Mouse (Mus musculus): ENCODE data around the gene Taf5. TPM values are rescaled to one million over a fixed set of nuclear protein-coding genes. Genes with fewer than 3 reads are reported as not detected.

Taf5 gene
- polyA plus RNA-seq, 1 experiment from 2014 or later, result 7.8 TPM

DNA sequence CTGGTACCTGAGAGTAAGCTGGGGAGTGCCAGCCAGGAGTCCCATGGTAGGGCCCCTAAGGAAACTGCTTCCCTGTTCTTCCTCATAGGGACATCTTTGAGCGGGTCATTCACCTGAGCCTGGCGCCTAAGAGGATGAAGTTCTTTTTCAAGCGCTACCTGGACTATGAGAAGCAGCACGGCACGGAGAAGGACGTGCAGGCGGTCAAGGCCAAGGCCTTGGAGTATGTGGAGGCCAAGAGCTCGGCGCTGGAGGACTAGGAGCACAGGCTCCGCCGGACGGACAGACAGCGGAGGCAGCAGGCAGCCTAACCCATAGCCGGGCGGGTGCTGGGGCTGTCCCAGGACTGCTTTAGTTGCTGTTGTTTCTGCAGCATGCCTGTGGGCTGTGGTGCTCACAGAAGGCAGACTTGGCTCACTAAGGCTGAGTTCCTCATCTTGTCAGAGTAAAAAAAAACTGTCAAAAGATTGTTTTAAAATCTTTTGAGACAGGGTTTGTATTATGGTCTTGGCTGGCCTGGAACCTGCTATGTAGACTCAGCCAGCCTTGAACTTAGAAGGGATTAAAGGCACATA is 63.1 kb downstream of the Taf5 start:
- ATAC-seq (replicated peaks), result no peak
- 95% methylated on average over 15 of the region's 15 CpGs for WGBS
- H3K4me3 ChIP-seq, result no peak overlapping the region
- H3K4me1 ChIP-seq, result no peaks in the 10 kb centered on the region
- H3K4me2 ChIP-seq (replicated peaks), result no peak overlapping the region
- no peak overlapping the region for H3K9ac ChIP-seq (replicated peaks)
- no peaks in the 10 kb centered on the region for H3K27me3 ChIP-seq
- H3K9me3 ChIP-seq, result no peaks in the 10 kb centered on the region
- H3K27ac ChIP-seq (replicated peaks), result no peak overlapping the region
- H3K36me3 ChIP-seq, result peaks cover 64% of the 10 kb centered on the region

Other genes starting within 250 kb of the Taf5 start
- gene Ina, start 53.0 kb upstream of the Taf5 start, polyA plus RNA-seq (2015; fragmentation: Nextera tagmentation; extraction: Ambion mirVana), result 333 TPM in 2 replicates
- 73.2 and 78.2 TPM in 2 replicates for gene Nt5c2, start 52.6 kb upstream of the Taf5 start, polyA plus RNA-seq (2015; fragmentation: Nextera tagmentation; extraction: Ambion mirVana)
- gene Pcgf6, start 16.8 kb upstream of the Taf5 start, polyA plus RNA-seq (2015; fragmentation: Nextera tagmentation; extraction: Ambion mirVana), result 27.4 and 29.8 TPM in 2 replicates
- 1,420 and 1,492 TPM in 2 replicates for gene Usmg5, start 22.9 kb downstream of the Taf5 start, polyA plus RNA-seq (2015; fragmentation: Nextera tagmentation; extraction: Ambion mirVana)
- gene Pdcd11, start 23.0 kb downstream of the Taf5 start, polyA plus RNA-seq (2015; fragmentation: Nextera tagmentation; extraction: Ambion mirVana), result 7.3 and 8.6 TPM in 2 replicates
- gene Calhm2, start 70.5 kb downstream of the Taf5 start, polyA plus RNA-seq (2015; fragmentation: Nextera tagmentation; extraction: Ambion mirVana), result 1.0 and 1.2 TPM in 2 replicates
- gene Calhm1, start 76.5 kb downstream of the Taf5 start, polyA plus RNA-seq (2015; fragmentation: Nextera tagmentation; extraction: Ambion mirVana), result not detected in 2 replicates
- not detected in 2 replicates for gene Calhm3, start 90.0 kb downstream of the Taf5 start, polyA plus RNA-seq (2015; fragmentation: Nextera tagmentation; extraction: Ambion mirVana)
- gene Neurl1a, start 111.1 kb downstream of the Taf5 start, polyA plus RNA-seq (2015; fragmentation: Nextera tagmentation; extraction: Ambion mirVana), result 7.2 and 7.9 TPM in 2 replicates

All from forebrain, embryonic 15.5 days (tissue).